Mouse (Mus musculus): ENCODE measurements at regions not wholly inside any gene's neighbourhood (a gene's known extent, or its start where the extent isn't known, plus 50 kb on each side); places are given as distances from the start of the nearest gene placed in this dataset.

GRCm38 (mm10) chrX:61432276-61432675 lies 246.9 kb upstream of the Cdr1 start:
- no peak for DNase-seq (ENCODE audit: low read depth, low spot score)

- DNase-seq (ENCODE audit: low read depth, low spot score) = no peak
Measured at GRCm38 (mm10) chrX:61425316-61425715, 240.0 kb upstream of the Cdr1 start.

GRCm38 (mm10) chrX:61393154-61393553 lies 207.8 kb upstream of the Cdr1 start:
- DNase-seq (ENCODE audit: low read depth, low spot score) = peak; percentile 59

GRCm38 (mm10) chrX:61391627-61392026 lies 206.3 kb upstream of the Cdr1 start:
- DNase-seq (ENCODE audit: low read depth, low spot score) = no peak
